Mouse (Mus musculus) bone marrow, adult 2 months (tissue): ENCODE data around the gene Igsf21.

Experiments used
- CTCF ChIP-seq: fragments of 200-500 bp; IDR thresholded peaks from 2 replicates; pipeline ENCODE4 v1.5.1; 2011; ENCODE audit warnings: low read length, control low read depth; ENCODE audit not compliant: control insufficient read depth, insufficient read depth
- POLR2A ChIP-seq: fragments of 200-500 bp; IDR thresholded peaks from 2 replicates; pipeline ENCODE4 v1.6.1; 2011; ENCODE audit warnings: low read depth, mild to moderate bottlenecking, control low read depth, low read length, borderline replicate concordance; ENCODE audit not compliant: control insufficient read depth

DNA sequence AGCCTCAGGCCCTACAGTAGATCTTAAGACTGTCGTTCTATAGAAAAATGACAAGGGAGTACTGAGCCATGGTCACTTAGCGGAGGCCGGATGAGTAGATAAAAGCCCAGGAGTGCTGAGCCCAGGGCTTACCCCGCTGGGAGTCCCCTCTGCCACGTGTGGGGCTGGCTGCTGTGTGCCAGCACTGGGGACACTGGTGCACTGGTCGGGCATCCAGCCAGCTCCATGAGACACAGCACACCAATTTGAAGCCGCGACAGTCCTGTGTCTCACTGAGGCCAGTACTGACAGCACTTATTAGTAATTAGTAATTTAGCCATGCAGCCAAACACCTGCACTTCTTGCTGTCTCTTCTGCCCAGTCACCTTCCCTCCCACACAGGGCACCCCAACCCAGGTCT is 28.6 kb downstream of the Igsf21 start:
- TF ChIP-seq CTCF = no peak
- TF ChIP-seq POLR2A = no peak
